Mouse (Mus musculus): Measurements from ENCODE around the gene Exoc8.

The Exoc8 gene

GRCm38 (mm10) chr8:124853511-124853910, 44.0 kb downstream of the Exoc8 start:
- no peak for DNase-seq (ENCODE audit: low spot score in 2 of 2)

- no peak for DNase-seq (ENCODE audit: low spot score in 2 of 2)
Observed at GRCm38 (mm10) chr8:124845573-124845972, 51.9 kb downstream of the Exoc8 start.

GRCm38 (mm10) chr8:124845131-124845530, 52.4 kb downstream of the Exoc8 start:
- no peak for DNase-seq (ENCODE audit: low spot score in 2 of 2)

Data from right cerebral cortex, postnatal 36 days (tissue).